Comparison of ENCODE assay signal across 23 mouse cellular contexts in the genomic region with DNA sequence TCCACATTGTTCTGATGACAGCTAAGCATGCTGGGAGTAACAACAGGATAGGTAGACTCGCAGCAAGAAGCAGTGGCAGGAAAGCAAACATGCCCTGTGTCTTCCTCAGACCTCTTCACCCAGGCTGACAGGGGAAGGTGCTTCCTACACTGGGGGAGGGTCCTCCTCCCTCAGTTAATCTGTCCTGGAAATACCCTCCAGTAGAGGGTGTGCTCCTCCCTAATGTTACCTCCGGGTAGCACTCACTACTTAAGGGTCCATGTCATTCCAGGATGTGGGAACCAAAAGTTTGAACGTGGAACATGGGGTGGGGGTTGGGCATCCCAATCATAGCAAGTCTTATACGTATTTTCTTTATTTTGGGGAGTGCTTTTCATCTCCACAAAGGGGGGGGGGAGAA. TPM values are rescaled to one million over a fixed set of nuclear protein-coding genes. Genes with fewer than 3 reads are reported as not detected.
"Had no signal": no experiment of that assay in that cellular context is flagged by ENCODE, and none has a peak within 500 bp of the region (broad histone marks: within the 10 kb centered on the region; RNA-seq: fewer than 3 reads in every experiment).

No protein-coding gene starts in this region.

- DNase-seq: kidney, adult 9 months; kidney, postnatal 14 days; kidney, postnatal 4 days; left cerebral cortex, postnatal 4 days; liver, postnatal 0 days; lung, embryonic 14.5 days; right cerebral cortex, adult 18-20 months; right cerebral cortex, postnatal 25 days; spleen, adult 18-20 months; thymus, adult 2 months; thymus, postnatal 14 days; thymus, postnatal 4 days had no signal

- H3K4me1 ChIP-seq: neural tube, embryonic 12.5 days had no signal

- H3K4me2 ChIP-seq: limb, embryonic 12.5 days; limb, embryonic 15.5 days; liver, embryonic 11.5 days; lung, embryonic 14.5 days; midbrain, embryonic 12.5 days; midbrain, embryonic 15.5 days; neural tube, embryonic 12.5 days; neural tube, embryonic 15.5 days had no signal

- H3K9me3 ChIP-seq: limb, embryonic 12.5 days; limb, embryonic 15.5 days; midbrain, embryonic 12.5 days; midbrain, embryonic 15.5 days; neural tube, embryonic 12.5 days; neural tube, embryonic 15.5 days had no signal

- H3K27me3 ChIP-seq: limb, embryonic 12.5 days; limb, embryonic 15.5 days; midbrain, embryonic 12.5 days; midbrain, embryonic 15.5 days; neural tube, embryonic 12.5 days; neural tube, embryonic 15.5 days had no signal

- H3K4me3 ChIP-seq: limb, embryonic 12.5 days; limb, embryonic 15.5 days; midbrain, embryonic 12.5 days; midbrain, embryonic 15.5 days; neural tube, embryonic 12.5 days; neural tube, embryonic 15.5 days had no signal

- H3K36me3 ChIP-seq: limb, embryonic 12.5 days; limb, embryonic 15.5 days; midbrain, embryonic 12.5 days; midbrain, embryonic 15.5 days; neural tube, embryonic 12.5 days; neural tube, embryonic 15.5 days had no signal

- ATAC-seq: liver, postnatal 0 days; lung, postnatal 0 days; midbrain, embryonic 15.5 days had no signal

- H3K9ac ChIP-seq: limb, embryonic 12.5 days; limb, embryonic 15.5 days; liver, embryonic 14.5 days; liver, postnatal 0 days; lung, embryonic 14.5 days; midbrain, embryonic 12.5 days; midbrain, embryonic 15.5 days; neural tube, embryonic 12.5 days; neural tube, embryonic 15.5 days had no signal

- H3K27ac ChIP-seq: limb, embryonic 12.5 days; limb, embryonic 15.5 days; liver, embryonic 14.5 days; macrophage; midbrain, embryonic 12.5 days; midbrain, embryonic 15.5 days; neural tube, embryonic 12.5 days; neural tube, embryonic 15.5 days had no signal

RNA-seq across cellular contexts. Expression of gene Slc12a8, which starts 5.4 kb away (rescaled TPM):
- total RNA-seq: megakaryocyte, adult 5-6 weeks had no signal
- polyA plus RNA-seq: macrophage had no signal
